Mouse (Mus musculus) testis, adult 2 months (tissue): ENCODE data around the gene Dstn. TPM values are rescaled to one million over a fixed set of nuclear protein-coding genes. Genes with fewer than 3 reads are reported as not detected.

Experiments
- H3K27ac ChIP-seq: fragments of 200-500 bp; 2 replicates; pipeline ENCODE4 v1.5.1; 2012; ENCODE audit warnings: low read depth, low read length; ENCODE audit not compliant: control insufficient read depth, insufficient read depth
- H3K27me3 ChIP-seq: fragments of 200-500 bp; 2 replicates; pipeline ENCODE4 v1.6.1; 2012; ENCODE audit warnings: mild to moderate bottlenecking, low read length, moderate library complexity; ENCODE audit not compliant: control insufficient read depth, insufficient read depth
- H3K36me3 ChIP-seq: fragments of 200-500 bp; 2 replicates; pipeline ENCODE4 v1.6.1; 2012; ENCODE audit warnings: mild to moderate bottlenecking, low read length; ENCODE audit not compliant: control insufficient read depth, insufficient read depth
- H3K4me1 ChIP-seq: fragments of 200-500 bp; 2 replicates; pipeline ENCODE4 v1.6.1; 2012; ENCODE audit warnings: low read length; ENCODE audit not compliant: control insufficient read depth, insufficient read depth
- H3K4me3 ChIP-seq: fragments of 200-500 bp; 2 replicates; pipeline ENCODE4 v1.5.1; 2012; ENCODE audit warnings: low read depth, mild to moderate bottlenecking, low read length, moderate library complexity, mixed read lengths; ENCODE audit not compliant: control insufficient read depth
- CTCF ChIP-seq: fragments of 200-500 bp; IDR thresholded peaks from 2 replicates; pipeline ENCODE4 v1.5.1; 2012; ENCODE audit warnings: low read depth, mild to moderate bottlenecking, inconsistent platforms, low read length, moderate library complexity; ENCODE audit not compliant: control insufficient read depth, insufficient read depth, insufficient replicate concordance
- POLR2A ChIP-seq: fragments of 200-500 bp; IDR thresholded peaks from 2 replicates; pipeline ENCODE4 v1.6.1; 2012; ENCODE audit warnings: low read depth, mild to moderate bottlenecking, inconsistent platforms, low read length, moderate library complexity; ENCODE audit not compliant: control insufficient read depth
- polyA plus RNA-seq: library from polyadenylated mRNA; depleted of rRNA; stranded (reverse); fragments of >200 nt; gene quantifications from 2 replicates; pipeline ENCODE4 v1.2.3, GENCODE M21; 2012

Dstn gene
- polyA plus RNA-seq, 1 experiment = 11.8 TPM

GRCm38 (mm10) chr2:143950290-143951027 is 35.3 kb downstream of the Dstn start:
- Histone ChIP-seq H3K4me3 (no peak overlapping the region), H3K36me3 (peaks cover 5% of the 10 kb centered on the region), H3K27ac (no peak overlapping the region), H3K4me1 (no peaks in the 10 kb centered on the region), H3K27me3 (no peaks in the 10 kb centered on the region)
- TF ChIP-seq CTCF = no peak
- TF ChIP-seq POLR2A = no peak

DNA sequence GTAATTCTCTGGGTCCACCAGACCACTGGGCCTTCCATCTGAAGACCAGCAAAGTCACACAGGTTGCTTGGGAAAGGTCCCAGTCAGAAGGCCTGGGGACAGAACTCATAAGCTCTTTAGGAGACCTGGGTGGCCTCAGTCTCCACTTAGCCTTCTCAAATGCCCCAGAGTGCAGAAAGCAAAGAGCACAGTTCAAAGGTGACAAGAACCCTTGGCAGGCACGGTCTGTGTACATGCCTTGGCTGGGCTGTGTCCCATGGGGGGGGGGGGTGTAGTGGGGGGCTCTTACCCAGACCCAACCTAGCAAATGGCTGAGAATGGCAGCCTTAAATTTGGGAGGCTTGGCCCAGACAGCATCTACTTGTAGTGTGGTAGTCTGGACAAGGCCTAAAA is 35.9 kb downstream of the Dstn start:
- no peak overlapping the region for H3K27ac ChIP-seq

GRCm38 (mm10) chr2:143951546-143952315 is 36.6 kb downstream of the Dstn start:
- TF ChIP-seq CTCF (no peak), POLR2A (no peak)
- no peaks in the 10 kb centered on the region for H3K27me3 ChIP-seq
- peaks cover 8% of the 10 kb centered on the region for H3K36me3 ChIP-seq
- no peak overlapping the region for H3K4me3 ChIP-seq
- H3K4me1 ChIP-seq = no peaks in the 10 kb centered on the region
- H3K27ac ChIP-seq = no peak overlapping the region

More for the DNA sequence above, 35.9 kb downstream of the Dstn start:
- no peaks in the 10 kb centered on the region for H3K4me1 ChIP-seq
- no peak overlapping the region for H3K4me3 ChIP-seq
- TF ChIP-seq POLR2A (no peak), CTCF (no peak)
- H3K36me3 ChIP-seq = peaks cover 6% of the 10 kb centered on the region
- H3K27me3 ChIP-seq = no peaks in the 10 kb centered on the region

DNA sequence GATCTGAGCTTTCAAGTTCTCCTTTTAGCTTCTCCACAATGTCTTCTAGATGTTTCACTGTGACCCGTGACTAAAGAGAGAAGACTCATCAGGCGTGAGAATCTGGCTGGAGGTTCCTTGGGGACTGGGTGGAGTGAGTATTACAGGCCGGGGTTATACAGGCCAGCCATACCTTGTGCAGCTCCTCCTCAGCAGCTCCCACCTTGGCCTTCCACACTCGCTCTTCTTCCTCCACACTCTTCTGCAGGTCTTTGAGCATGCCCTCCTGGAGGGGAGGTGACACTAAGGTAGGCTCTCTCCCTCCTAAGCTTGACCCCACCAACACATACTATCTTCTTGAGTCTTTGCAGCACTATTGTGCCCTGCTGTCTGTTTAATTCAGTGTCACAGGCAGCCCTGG is 38.8 kb downstream of the Dstn start:
- Histone ChIP-seq H3K36me3 (peaks cover 5% of the 10 kb centered on the region), H3K4me3 (no peak overlapping the region), H3K4me1 (no peaks in the 10 kb centered on the region), H3K27ac (no peak overlapping the region), H3K27me3 (no peaks in the 10 kb centered on the region)
- TF ChIP-seq CTCF = no peak
- no peak for TF ChIP-seq POLR2A

GRCm38 (mm10) chr2:143955004-143955403 is 39.9 kb downstream of the Dstn start:
- no peak for TF ChIP-seq POLR2A
- no peak for TF ChIP-seq CTCF
- no peaks in the 10 kb centered on the region for H3K27me3 ChIP-seq
- H3K4me3 ChIP-seq = no peak overlapping the region
- H3K36me3 ChIP-seq = peaks cover 5% of the 10 kb centered on the region
- no peaks in the 10 kb centered on the region for H3K4me1 ChIP-seq
- no peak overlapping the region for H3K27ac ChIP-seq

DNA sequence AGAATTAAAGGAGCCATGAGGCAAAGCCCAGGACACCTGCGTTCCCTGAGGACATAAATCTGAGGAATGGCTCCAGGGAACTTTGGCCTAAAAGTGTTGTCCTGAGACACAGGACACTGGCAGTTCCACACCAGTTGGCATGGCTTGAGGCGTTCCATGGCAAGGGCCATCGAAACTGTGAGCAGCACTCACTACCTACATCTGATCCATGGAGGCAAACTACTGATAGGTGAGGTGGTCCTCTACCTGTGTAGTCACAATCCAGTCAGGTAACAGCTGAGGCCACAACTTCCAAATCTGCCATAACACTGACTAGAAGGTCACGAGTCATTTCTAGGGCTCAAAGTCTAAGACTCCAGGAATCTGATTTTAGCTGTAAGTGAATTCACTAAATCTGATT is 40.6 kb downstream of the Dstn start:
- no peak for TF ChIP-seq POLR2A
- TF ChIP-seq CTCF = no peak

GRCm38 (mm10) chr2:143962192-143962591 is 47.1 kb downstream of the Dstn start:
- peaks cover 3% of the 10 kb centered on the region for H3K36me3 ChIP-seq

More for the DNA sequence above, 40.6 kb downstream of the Dstn start:
- H3K4me3 ChIP-seq = no peak overlapping the region
- no peaks in the 10 kb centered on the region for H3K4me1 ChIP-seq
- H3K27ac ChIP-seq = no peak overlapping the region
- peaks cover 5% of the 10 kb centered on the region for H3K36me3 ChIP-seq
- H3K27me3 ChIP-seq = no peaks in the 10 kb centered on the region

More at GRCm38 (mm10) chr2:143962192-143962591, 47.1 kb downstream of the Dstn start:
- Histone ChIP-seq H3K27me3 (no peaks in the 10 kb centered on the region), H3K4me1 (no peaks in the 10 kb centered on the region), H3K4me3 (no peak overlapping the region), H3K27ac (no peak overlapping the region)
- TF ChIP-seq CTCF (no peak), POLR2A (no peak)
